Mouse (Mus musculus): ENCODE results near the gene Bri3.
"Not testable (repeated sequence)": the region's sequence is repeated elsewhere in the genome, so short reads cannot be mapped to it uniquely, and the experiment has no call there.

The Bri3 gene

DNA sequence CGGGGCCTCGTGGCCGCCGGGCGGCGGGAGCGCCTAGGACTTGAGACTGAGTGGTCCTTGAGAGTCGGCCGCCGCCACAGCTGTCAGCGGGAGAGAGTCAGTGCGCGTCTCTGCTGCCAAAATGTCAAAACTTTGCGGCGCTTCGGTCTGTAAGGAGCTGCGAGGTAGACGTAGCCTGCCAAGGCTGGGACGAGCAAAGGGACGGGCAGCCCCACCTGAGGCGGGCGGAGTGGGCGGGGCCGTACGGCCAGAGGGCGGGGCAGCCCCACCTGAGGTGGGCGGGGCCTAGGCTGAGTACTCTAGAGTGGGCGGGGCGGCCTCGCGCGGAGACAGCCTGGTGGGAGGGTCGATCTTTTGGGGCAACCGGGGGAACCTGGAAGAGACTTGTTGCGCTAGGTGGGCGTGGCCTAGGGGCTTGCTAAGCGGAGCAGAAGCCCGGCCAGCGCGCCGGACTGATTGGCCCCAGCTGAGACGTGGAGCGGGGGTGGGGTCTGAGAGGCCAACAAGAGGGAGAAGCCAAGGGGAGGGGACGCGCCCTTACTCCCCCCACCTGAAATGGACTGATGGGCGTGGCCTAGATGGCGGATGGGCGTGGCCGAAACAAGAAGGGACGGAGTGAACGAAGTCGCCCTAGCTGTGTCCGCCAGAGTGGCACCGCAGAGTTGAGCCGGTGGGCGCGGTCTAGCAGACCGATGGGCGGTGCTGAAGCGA is 113.8 kb downstream of the Bri3 start, which contains the start of gene Baiap2l1:
Gene Baiap2l1 (minus strand): TSS at position 232 of the 711 bp plus-strand sequence.
- in situ Hi-C loops (cut with MboI, MseI) = no loop called here

DNA sequence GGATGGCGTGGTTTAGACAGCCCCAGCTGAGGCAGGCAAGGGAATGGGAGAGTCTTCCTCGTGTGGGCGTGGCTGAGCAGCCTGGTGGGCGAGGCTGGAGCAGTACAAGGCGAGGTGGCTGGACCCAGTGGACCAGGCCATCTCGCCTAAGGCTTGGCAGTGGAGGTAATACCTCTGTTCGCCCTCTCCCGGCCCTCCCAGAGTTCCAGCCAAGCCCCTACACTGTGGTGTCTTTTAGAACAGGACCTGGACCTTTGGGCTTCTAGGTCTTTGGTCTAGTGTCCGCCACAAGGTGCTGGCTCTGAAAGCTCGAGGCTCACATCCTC is 114.3 kb downstream of the Bri3 start:
- in situ Hi-C loops (cut with MboI, MseI) = no loop called here

DNA sequence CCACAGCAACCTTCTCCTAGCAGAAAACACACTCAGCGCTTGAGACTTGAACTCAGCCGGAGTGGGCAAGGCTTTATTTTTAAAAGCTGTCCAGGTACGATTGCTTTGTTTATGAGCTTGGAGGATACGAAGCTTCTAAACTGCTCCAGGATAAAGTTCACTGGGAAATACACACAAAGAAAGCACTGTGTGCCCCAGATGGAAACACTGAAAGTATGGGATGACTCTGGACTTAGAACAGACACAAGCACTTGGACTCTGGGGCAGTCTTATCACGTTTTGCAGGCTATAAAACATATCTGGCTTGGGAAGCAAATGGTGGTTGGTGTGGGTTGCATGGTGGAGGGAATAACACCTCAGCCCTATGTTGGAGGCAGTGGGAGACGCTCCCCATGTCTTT is 115.6 kb downstream of the Bri3 start:
- in situ Hi-C loops (cut with MboI, MseI) = no loop called here

DNA sequence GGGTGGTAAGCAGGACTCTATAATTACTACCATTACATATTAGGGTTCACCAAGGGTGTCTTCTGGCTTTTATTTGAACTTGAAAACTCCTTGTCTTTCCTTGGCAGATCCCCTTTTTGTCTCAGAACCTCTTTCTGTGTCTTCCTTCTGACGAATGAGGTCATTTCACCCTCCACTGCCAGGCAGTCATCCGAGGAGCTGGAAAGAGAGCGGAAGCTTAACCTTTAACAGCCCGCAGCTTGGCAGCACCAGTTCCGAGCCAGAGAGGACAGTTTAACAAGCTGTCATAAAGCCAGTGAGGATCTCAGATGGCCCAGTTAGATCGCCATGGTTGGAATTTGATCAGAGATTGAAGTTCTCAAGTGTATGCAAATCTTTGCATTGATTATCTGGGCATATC is 116.1 kb downstream of the Bri3 start:
- in situ Hi-C loops (cut with MboI, MseI) = no loop called here

DNA sequence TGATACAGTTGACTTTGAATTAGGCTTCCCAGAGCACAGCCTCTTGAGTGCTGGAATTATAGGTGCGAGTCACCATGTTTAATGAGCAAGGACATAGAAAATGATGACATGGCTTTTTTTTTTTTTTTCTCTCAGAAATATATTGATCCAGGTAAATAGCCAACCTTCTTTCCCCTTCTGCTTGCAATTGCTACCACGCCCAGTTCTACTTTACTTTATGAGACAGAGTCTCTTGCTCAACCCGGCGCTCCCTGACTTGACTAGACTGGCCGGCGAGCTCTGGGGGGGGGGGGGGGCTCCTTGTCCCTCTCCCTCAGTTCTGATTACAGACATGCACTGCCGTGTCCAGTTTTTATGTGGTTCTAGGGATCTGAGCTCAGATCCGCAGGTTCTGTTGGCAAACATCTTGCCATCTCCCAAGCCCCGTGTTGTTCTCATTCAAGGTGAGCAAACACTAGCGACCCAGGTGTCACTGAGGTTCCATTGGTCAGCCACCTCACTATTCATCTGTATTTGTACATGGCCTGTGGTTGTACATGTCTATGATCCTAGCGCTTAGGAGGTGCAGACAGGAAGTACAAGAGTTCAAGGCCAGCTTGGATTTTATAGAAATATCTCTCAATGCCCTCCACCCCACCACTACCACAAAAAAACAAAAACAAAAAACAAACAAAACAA is 120.6 kb downstream of the Bri3 start:
- in situ Hi-C loops (cut with MboI, MseI) = no loop called here

DNA sequence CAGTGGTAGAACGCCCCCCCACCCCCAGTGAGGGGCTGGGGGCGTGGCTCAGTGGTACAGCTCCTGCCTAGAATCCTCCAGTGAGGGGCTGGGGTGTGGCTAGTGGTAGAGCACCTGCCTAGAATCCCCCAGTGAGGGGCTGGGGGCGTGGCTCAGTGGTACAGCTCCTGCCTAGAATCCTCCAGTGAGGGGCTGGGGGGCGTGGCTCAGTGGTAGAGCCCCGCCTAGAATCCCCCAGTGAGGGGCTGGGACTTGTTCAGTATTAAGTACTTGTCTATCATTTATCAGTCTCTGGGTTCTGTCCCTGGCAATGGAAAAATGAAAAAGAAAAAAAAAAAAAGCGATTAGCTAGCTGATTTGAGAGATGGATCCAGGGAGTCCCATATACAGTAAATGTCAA is 122.3 kb downstream of the Bri3 start:
- in situ Hi-C loops (cut with MboI, MseI) = not testable (repeated sequence)

DNA sequence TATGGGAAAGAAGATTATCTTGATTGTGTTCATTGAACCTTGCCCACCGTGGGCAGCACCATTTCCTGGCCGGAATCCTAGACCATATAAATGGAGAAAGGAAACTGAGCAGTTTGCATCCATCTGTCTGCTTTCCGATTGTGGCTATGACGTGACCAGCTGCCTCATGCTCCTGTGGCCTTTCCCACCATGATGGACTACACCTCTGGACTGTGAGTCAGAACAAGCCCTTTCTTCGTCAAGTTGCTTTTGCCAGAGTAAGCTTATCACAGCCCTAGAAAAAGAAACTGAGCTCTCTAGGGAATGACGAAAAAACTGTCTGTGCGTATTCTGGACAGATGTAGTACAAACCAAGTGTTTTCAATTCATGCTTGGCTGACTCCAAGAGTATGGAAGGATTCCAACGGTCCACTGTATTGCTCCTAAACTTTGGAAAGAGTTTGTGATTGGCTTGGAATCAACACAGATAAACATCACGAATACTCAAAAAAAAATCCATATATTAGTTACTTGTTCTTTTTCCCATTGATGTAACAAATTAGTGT is 124.5 kb downstream of the Bri3 start:
- in situ Hi-C loops (cut with MboI, MseI) = no loop called here

DNA sequence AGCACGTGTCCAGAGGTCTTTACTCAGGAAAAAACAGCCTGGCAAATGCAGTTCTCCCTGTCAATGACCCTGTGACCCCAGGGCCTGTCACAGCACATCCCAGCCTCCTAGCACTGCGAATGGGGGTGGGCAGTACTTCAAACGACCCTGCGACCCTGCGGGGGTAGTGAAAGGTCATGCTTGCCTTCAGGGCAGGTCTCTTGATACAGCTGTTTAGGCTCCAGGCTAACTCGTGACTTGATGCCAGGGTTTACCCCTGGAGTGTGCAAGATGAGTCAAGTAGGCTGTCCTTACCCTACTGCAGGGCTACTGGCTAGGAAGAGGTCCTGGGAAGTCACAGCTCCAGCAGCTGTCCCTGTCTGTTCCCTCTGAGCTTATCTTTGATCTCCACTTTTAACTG is 126.7 kb downstream of the Bri3 start:
- in situ Hi-C loops (cut with MboI, MseI) = loop anchor here (5.0 kb wide), 1 partner anchor 666 kb away; no protein-coding TSS in a partner anchor

DNA sequence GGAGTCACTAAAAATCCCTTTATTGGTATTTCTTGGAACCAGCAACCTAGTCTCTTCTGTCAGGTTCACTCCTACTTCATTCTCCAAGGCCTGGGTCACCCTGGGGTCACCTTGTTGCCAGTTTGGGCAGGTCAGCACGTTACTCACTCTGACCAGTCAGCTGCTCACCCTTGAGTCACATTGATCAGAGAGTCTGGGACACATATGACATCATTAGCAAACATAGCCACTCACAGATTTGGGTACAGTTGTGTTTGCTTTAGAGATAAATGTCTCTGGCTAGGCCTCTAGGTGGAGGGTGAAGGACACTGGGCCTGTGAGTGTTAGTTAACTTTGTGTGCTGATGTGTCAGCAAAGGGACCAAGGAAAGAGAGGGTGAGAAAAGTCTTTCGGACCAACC is 127.9 kb downstream of the Bri3 start:
- in situ Hi-C loops (cut with MboI, MseI) = loop anchor here (5.0 kb wide), 1 partner anchor 665 kb away; no protein-coding TSS in a partner anchor

DNA sequence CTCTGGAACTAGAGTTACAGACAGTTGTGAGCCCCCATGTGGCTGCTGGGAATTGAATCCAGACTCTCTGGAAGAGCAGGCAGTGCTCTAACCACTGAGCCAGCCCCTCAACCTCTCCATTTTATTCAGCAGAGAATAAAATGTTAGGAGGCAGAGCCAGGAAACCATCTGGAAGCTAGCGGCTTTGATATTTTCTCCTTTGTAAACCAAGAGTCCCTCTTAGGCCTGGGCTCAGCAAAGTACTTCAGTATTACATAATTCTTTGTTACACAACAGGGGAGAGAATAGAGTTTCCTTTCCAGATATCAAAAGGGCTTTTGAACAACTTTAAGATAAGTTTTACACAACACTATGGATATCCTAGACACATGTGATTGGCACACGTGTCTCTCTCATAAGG is 128.6 kb downstream of the Bri3 start:
- in situ Hi-C loops (cut with MboI, MseI) = loop anchor here (5.0 kb wide), 1 partner anchor 664 kb away; no protein-coding TSS in a partner anchor

DNA sequence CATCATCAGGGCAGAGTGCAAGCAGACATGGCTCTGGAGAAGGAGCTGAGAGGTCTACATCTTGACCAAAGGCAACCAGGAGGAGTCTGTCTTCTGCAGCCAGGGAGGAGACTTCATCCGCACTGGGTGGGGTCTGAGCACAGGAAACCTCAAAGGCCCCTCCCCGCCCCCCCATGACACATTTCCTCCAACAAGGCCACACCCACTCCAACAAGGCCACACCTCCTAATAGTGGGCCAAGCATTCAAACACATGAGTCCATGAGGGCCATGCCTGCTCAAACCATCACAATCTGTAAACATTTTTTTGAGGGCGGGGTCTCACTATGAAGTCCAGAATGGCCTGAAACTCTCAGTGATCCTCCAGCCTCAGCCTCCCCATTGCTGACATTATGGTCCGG is 135.2 kb downstream of the Bri3 start:
- in situ Hi-C loops (cut with MboI, MseI) = no loop called here

DNA sequence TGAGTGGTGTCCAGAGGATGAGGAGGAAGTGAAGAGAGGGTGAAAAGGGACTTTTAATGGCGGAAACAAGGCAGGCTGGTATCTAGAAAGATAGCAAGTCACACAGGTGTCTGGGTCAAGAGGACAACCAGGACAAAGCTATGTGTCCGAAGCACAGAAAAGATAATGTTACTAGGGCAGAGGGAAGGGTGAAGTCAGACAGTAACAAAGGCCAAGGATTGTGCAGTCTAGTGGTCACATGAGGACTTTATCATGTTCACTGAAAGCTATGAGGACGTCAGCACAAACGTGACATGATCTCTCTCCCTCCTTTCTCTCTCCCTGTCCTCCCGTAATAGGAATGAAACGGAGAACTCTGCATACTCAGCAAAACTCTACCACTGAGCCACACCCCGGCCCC is 136.5 kb downstream of the Bri3 start:
- in situ Hi-C loops (cut with MboI, MseI) = no loop called here

DNA sequence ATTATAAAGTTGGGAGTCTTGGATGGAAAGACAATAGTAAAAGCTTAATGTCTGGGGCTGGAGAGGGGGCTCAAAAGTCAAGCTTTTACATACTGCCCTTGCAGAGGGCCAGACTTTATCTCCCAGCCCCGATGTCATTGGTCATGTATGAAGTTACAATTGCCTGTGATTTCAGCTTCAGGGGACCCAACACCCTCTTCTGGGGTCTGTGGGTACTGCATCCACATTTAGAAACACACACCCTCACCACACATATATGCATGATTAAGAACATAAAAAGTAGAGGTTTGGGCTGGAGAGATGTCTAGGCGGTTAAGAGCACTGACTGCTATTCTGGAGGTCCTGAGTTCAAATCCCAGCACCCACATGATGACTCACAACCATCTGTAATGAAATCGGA is 137.5 kb downstream of the Bri3 start:
- in situ Hi-C loops (cut with MboI, MseI) = no loop called here

DNA sequence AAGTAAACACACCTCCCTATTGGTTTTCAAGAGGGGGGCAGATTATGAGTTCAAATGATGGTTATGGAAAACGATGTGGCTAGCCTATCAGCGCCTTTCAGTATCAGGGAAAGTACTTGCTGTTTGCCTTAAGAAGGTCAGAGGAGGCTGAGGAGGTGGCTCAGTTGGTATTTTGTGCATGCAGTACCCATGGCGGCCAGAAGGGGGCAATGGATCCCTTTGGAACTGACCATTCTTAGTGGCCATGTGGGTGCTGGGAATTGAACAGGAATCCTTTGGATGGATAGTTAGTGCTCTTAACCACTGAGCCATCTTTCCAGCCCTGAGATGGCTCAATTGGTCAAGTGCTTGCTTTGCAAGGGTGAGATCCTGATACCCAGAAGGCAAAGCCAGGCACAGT is 139.7 kb downstream of the Bri3 start:
- in situ Hi-C loops (cut with MboI, MseI) = no loop called here

DNA sequence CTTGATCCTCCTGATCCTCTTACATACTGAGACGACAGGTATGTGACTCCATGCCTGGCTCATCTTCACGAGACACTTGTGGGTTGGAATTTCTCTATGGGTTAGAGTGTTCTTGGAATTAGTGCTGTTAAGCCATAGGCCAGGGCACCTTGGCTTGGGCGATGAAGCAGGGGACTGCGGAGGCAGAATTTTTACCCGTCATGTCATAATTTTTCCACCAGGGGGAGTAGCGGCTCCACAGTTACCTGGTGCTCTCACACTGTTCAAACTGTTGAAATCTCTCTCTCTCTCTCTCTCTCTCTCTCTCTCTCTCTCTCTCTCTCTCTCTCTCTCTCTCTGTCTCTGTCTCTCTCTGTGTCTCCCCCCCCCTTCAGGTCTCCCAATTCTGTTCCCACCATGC is 143.6 kb downstream of the Bri3 start:
- in situ Hi-C loops (cut with MboI, MseI) = loop anchor here (5.0 kb wide), 1 partner anchor 349 kb away; no protein-coding TSS in a partner anchor

DNA sequence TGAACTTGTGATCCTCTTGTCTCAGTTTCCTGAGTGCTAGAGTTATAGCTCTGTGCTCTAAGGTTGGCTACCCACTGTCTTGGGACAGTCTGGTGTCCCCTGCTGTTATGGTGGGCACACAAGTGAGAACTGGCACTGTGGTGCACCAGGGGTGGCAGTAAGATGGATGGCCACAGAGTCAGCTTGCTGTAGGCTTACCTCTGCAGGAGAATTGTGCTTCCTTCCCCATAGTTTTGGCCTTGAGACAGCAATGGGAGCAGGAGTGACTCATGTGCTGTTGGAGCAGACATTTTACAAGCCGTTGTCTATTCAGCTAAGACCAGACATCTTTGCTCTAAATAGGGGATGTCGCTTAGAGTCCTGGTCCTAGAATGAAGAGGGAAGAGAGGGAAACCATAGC is 149.9 kb downstream of the Bri3 start:
- in situ Hi-C loops (cut with MboI, MseI) = no loop called here

DNA sequence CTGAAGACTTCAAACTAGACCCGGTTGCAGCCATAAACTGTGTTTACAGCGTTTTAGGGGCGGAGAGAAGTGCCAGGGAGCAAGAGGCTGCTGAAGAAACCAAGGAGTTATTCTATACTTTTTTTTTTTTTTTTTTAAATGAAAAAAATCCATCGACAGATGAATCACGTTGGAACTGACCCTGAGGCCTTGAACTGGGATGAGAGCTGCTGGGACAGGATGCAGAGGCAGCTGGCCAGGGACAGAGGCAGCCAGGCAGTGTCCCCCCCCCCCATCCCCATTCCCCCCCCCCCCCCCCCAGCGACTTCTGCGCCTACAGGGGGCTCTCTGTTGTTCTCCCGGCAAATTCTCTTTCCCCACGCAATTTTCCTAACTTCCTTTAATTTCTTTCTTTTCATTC is 153.3 kb downstream of the Bri3 start:
- in situ Hi-C loops (cut with MboI, MseI) = no loop called here

DNA sequence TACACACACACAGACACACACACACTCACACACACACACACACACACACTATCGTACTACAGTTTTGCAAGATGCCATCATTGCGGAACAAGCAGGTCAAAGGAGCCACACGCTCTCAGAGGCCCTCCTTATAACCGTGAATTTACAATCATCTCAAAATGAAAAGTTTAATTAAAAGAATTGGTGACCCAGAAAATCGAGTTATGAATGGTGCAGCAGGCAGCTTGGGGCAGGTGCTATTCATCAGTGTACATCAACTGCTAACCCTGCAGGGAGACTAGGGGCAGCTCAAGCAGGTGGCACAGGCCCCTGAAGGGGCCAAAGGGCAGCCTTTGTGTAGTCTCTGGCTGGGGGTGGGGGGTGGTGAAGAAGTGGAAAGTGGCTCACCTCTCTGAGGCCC is 156.6 kb downstream of the Bri3 start:
- in situ Hi-C loops (cut with MboI, MseI) = no loop called here

DNA sequence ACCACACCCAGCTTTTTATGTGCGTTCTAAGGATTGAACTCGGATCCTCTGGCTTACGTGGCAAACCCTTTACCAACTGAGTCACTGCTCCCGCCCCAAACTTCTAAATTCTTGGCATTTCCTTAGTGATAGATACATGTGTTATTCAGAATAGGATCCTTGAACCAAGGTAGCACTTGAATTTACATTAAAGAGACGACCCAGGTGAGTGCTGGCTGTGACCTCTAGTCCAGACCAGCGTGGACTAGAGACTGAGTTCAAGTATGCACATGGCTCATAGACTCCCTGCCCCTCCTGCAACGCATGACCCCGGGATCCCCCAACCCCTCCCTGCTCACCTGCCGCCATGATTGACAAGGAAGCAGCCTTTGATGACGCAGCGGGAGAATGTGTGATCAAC is 162.0 kb downstream of the Bri3 start:
- in situ Hi-C loops (cut with MboI, MseI) = no loop called here

DNA sequence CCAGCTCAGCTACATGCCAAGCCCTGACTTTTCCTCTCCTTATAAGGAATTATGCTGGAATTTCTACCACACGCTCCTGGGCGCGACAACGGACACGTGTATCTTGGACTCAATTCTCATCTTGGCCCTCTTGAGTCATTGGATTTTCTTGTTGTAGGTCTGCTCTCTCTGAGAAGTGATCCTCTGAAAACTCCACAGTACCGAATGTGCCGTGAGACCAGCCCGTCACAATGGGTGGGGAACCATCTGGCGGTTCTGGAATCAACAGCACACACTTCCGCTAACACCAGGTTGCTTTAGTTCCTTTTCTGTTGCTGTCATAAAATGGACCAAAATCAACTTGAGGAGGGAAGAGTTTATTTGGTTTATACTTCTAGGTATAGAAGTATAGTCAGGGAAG is 166.4 kb downstream of the Bri3 start:
- in situ Hi-C loops (cut with MboI, MseI) = no loop called here

DNA sequence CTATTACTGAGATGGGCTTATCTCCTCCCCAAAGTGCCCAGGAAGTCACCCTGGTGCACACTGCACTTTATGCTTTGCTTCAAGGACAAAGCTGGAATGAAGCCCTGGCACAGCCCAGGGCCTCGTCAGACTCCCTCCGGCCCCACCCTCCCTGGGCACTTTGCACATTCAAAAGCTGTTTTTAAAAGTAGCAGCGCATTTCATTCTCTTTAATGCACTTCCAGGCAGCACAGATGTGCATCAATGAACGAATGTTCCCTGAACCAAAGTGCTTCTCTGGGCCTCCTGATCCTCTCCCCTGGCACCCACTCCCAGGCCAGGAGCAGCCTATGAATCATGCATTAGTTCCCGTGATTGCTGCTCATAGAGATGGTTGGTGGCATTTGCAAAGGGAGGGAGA is 167.5 kb downstream of the Bri3 start:
- in situ Hi-C loops (cut with MboI, MseI) = no loop called here

DNA sequence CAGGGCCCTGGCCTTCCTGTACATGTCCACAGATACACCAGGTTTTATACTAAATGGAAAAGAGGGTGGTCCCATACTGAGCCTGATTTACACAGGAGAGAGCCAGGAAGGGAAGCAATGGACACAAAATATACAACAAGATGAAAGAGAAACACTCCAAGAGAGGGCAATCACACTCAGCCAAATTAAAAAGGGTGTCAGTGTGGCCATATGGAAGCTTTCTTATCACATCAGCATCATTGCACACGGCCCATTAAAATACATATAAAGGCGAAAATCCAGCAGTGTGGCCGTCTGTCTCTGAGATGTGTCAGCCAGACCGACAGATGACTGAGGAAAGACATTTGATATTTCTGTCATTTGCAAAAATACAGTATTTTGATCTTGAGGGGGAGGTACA is 168.5 kb downstream of the Bri3 start:
- in situ Hi-C loops (cut with MboI, MseI) = no loop called here

DNA sequence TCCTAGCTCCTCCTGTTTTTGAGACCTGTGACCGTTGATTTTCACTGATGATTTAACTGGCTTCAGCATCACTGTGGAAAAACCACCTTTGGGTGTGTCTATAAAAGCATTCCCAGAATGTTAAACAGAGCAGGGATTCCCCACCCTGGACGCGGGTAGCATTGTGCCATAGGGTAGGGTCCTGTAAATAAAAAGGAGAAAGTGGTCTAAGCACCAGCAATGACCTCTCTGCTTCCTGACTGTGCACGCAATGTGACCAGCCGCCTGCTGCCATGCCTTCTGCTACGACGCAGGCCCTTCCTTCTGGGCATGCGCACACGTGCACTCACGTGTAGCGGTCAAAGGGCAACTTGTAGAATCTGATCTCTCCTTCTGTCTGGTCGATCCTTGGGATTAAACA is 174.2 kb downstream of the Bri3 start:
- in situ Hi-C loops (cut with MboI, MseI) = no loop called here
